Mouse (Mus musculus) small intestine, adult 2 months (tissue): Measurements from ENCODE around the gene Gm867.

ENCODE experiments used
- CTCF ChIP-seq: fragments of 200-500 bp; IDR thresholded peaks from 2 replicates; pipeline ENCODE4 v1.5.1; 2012; ENCODE audit warnings: low read depth, mild to moderate bottlenecking, control low read depth, inconsistent platforms, low read length, moderate library complexity, mixed read lengths; ENCODE audit not compliant: insufficient replicate concordance, insufficient read length; ENCODE audit errors: extremely low read depth
- POLR2A ChIP-seq: fragments of 200-500 bp; IDR thresholded peaks from 2 replicates; pipeline ENCODE4 v1.6.1; 2012; ENCODE audit warnings: low read depth, mild to moderate bottlenecking, control low read depth, inconsistent platforms, low read length, moderate library complexity

DNA sequence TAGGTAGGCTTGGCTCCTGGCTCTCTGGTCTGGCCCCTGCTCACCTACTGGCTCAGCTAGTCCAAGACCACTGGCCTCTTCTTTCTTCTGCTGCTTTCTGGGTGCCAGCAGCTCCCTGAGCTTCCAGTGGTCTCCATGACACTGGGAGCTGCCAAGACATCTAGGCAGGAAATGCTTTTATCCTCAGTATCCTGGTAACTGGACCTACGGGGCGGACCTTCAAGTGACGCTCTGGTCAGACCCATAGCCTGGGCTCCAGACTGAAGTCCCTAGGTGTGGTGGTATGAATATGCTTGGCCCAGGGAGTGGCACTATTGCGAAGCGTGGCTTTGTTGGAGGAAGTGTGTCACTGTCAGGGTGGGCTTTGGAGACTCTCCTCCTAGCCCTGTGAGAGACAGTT is at the start of gene Gm867:
- TF ChIP-seq POLR2A (no peak), CTCF (no peak)
